Mouse (Mus musculus): ENCODE data around the gene Gm17374. TPM values are rescaled to one million over a fixed set of nuclear protein-coding genes. Genes with fewer than 3 reads are reported as not detected.
"Not testable (repeated sequence)": the region's sequence is repeated elsewhere in the genome, so short reads cannot be mapped to it uniquely, and the experiment has no call there.

The Gm17374 gene
- polyA plus RNA-seq (2015; fragmentation: Nextera tagmentation; extraction: Ambion mirVana), result not detected in 2 replicates

GRCm38 (mm10) chr2:140151743-140152142, at the start of gene Gm17374:
TSS of gene Gm17374 (plus strand) at chr2:140152043.
- not testable (repeated sequence) for H3K9me3 ChIP-seq (replicated peaks); H3K4me1 ChIP-seq; ATAC-seq (replicated peaks; ENCODE audit: low FRiP score); H3K27ac ChIP-seq; H3K27me3 ChIP-seq; H3K9ac ChIP-seq; H3K4me2 ChIP-seq; H3K4me3 ChIP-seq (replicated peaks)
- 93% methylated on average over 4 of the region's 4 CpGs for WGBS
- peaks cover 45% of the 10 kb centered on the region for H3K36me3 ChIP-seq

GRCm38 (mm10) chr2:140104951-140105350, 46.9 kb upstream of the Gm17374 start:
- ATAC-seq (replicated peaks; ENCODE audit: low FRiP score), result no peak
- H3K27me3 ChIP-seq, result no peaks in the 10 kb centered on the region
- H3K27ac ChIP-seq, result no peak overlapping the region
- H3K4me3 ChIP-seq (replicated peaks), result no peak overlapping the region
- no peak overlapping the region for H3K4me2 ChIP-seq
- H3K36me3 ChIP-seq, result no peaks in the 10 kb centered on the region
- H3K9ac ChIP-seq, result no peak overlapping the region
- no peaks in the 10 kb centered on the region for H3K4me1 ChIP-seq
- no peaks in the 10 kb centered on the region for H3K9me3 ChIP-seq (replicated peaks)
- 59% methylated on average over 3 of the region's 3 CpGs for WGBS

GRCm38 (mm10) chr2:140107641-140108040, 44.2 kb upstream of the Gm17374 start:
- Histone ChIP-seq H3K9ac (no peak overlapping the region), H3K4me2 (no peak overlapping the region), H3K9me3 (replicated peaks) (no peaks in the 10 kb centered on the region), H3K4me1 (no peaks in the 10 kb centered on the region), H3K27me3 (no peaks in the 10 kb centered on the region), H3K36me3 (no peaks in the 10 kb centered on the region), H3K27ac (no peak overlapping the region), H3K4me3 (replicated peaks) (no peak overlapping the region)
- ATAC-seq (replicated peaks; ENCODE audit: low FRiP score), result no peak
- 87% methylated on average over 4 of the region's 4 CpGs for WGBS

- no peaks in the 10 kb centered on the region for H3K27me3 ChIP-seq
- H3K9ac ChIP-seq, result no peak overlapping the region
- H3K4me2 ChIP-seq, result no peak overlapping the region
- H3K27ac ChIP-seq, result no peak overlapping the region
- ATAC-seq (replicated peaks; ENCODE audit: low FRiP score), result no peak
- no peaks in the 10 kb centered on the region for H3K36me3 ChIP-seq
- 24% methylated on average over 1 of the region's 1 CpGs for WGBS
- no peaks in the 10 kb centered on the region for H3K4me1 ChIP-seq
- no peak overlapping the region for H3K4me3 ChIP-seq (replicated peaks)
- H3K9me3 ChIP-seq (replicated peaks), result no peaks in the 10 kb centered on the region
These were observed 42.9 kb upstream of the Gm17374 start for GRCm38 (mm10) chr2:140108945-140109344.

GRCm38 (mm10) chr2:140113851-140114250, 38.0 kb upstream of the Gm17374 start:
- Histone ChIP-seq H3K9me3 (replicated peaks) (no peaks in the 10 kb centered on the region), H3K36me3 (no peaks in the 10 kb centered on the region), H3K27me3 (no peaks in the 10 kb centered on the region), H3K4me1 (no peaks in the 10 kb centered on the region), H3K4me2 (no peak overlapping the region), H3K4me3 (replicated peaks) (no peak overlapping the region), H3K27ac (no peak overlapping the region), H3K9ac (no peak overlapping the region)
- no peak for ATAC-seq (replicated peaks; ENCODE audit: low FRiP score)
- 86% methylated on average over 8 of the region's 8 CpGs for WGBS

GRCm38 (mm10) chr2:140125516-140125915, 26.3 kb upstream of the Gm17374 start:
- Histone ChIP-seq H3K4me3 (replicated peaks) (no peak overlapping the region), H3K27me3 (no peaks in the 10 kb centered on the region), H3K36me3 (peaks cover 79% of the 10 kb centered on the region), H3K9me3 (replicated peaks) (no peaks in the 10 kb centered on the region), H3K27ac (no peak overlapping the region), H3K4me1 (no peaks in the 10 kb centered on the region), H3K9ac (no peak overlapping the region), H3K4me2 (no peak overlapping the region)
- no peak for ATAC-seq (replicated peaks; ENCODE audit: low FRiP score)
- 80% methylated on average over 2 of the region's 2 CpGs for WGBS

GRCm38 (mm10) chr2:140159186-140159730, 7.4 kb downstream of the Gm17374 start:
- peaks cover 74% of the 10 kb centered on the region for H3K36me3 ChIP-seq
- no peak for ATAC-seq (replicated peaks; ENCODE audit: low FRiP score)
- WGBS, result 81% methylated on average over 3 of the region's 3 CpGs

GRCm38 (mm10) chr2:140163351-140163854, 11.6 kb downstream of the Gm17374 start:
- H3K27ac ChIP-seq, result no peak overlapping the region
- no peaks in the 10 kb centered on the region for H3K9me3 ChIP-seq (replicated peaks)
- H3K27me3 ChIP-seq, result no peaks in the 10 kb centered on the region
- 95% methylated on average over 5 of the region's 5 CpGs for WGBS
- H3K4me1 ChIP-seq, result no peaks in the 10 kb centered on the region
- no peak overlapping the region for H3K9ac ChIP-seq
- ATAC-seq (replicated peaks; ENCODE audit: low FRiP score), result no peak
- H3K4me3 ChIP-seq (replicated peaks), result no peak overlapping the region
- H3K36me3 ChIP-seq, result peaks cover 63% of the 10 kb centered on the region
- no peak overlapping the region for H3K4me2 ChIP-seq

More at GRCm38 (mm10) chr2:140159186-140159730, 7.4 kb downstream of the Gm17374 start:
- no peaks in the 10 kb centered on the region for H3K9me3 ChIP-seq (replicated peaks)
- no peak overlapping the region for H3K9ac ChIP-seq
- H3K4me1 ChIP-seq, result no peaks in the 10 kb centered on the region
- H3K4me3 ChIP-seq (replicated peaks), result no peak overlapping the region
- H3K4me2 ChIP-seq, result no peak overlapping the region
- no peak overlapping the region for H3K27ac ChIP-seq
- no peaks in the 10 kb centered on the region for H3K27me3 ChIP-seq

- ATAC-seq (replicated peaks; ENCODE audit: low FRiP score), result no peak
- Histone ChIP-seq H3K4me1 (peaks cover 14% of the 10 kb centered on the region), H3K27ac (no peak overlapping the region), H3K9ac (no peak overlapping the region), H3K4me2 (peak overlapping the region; percentile 69), H3K27me3 (no peaks in the 10 kb centered on the region), H3K36me3 (peaks cover 29% of the 10 kb centered on the region), H3K4me3 (replicated peaks) (peak overlapping the region; percentile 8; the same call in 1 of the 2 replicates), H3K9me3 (replicated peaks) (no peaks in the 10 kb centered on the region)
- 81% methylated on average over 1 of the region's 1 CpGs for WGBS
These were observed 17.2 kb downstream of the Gm17374 start for GRCm38 (mm10) chr2:140169057-140169456.

GRCm38 (mm10) chr2:140170127-140170802, 18.4 kb downstream of the Gm17374 start, which contains the start of the genes Esf1 and Ndufaf5:
TSS of gene Esf1 (minus strand) at chr2:140170564.
TSS of gene Ndufaf5 (plus strand) at chr2:140170649.
- H3K36me3 ChIP-seq, result peaks cover 25% of the 10 kb centered on the region
- H3K9ac ChIP-seq, result peak within 1 kb of the TSS; percentile 87
- H3K4me2 ChIP-seq, result peak within 1 kb of the TSS; percentile 69
- WGBS, result 0% methylated on average over 43 of the region's 43 CpGs
- ATAC-seq (replicated peaks; ENCODE audit: low FRiP score), result peak; percentile 99
- H3K9me3 ChIP-seq (replicated peaks), result no peaks in the 10 kb centered on the region
- peak within 1 kb of the TSS; percentile 88 for H3K27ac ChIP-seq
- H3K4me3 ChIP-seq (replicated peaks), result peak within 1 kb of the TSS; percentile 85
- H3K4me1 ChIP-seq, result peaks cover 14% of the 10 kb centered on the region
- H3K27me3 ChIP-seq, result no peaks in the 10 kb centered on the region

- Histone ChIP-seq H3K27me3 (no peaks in the 10 kb centered on the region), H3K4me3 (replicated peaks) (peak overlapping the region; percentile 85), H3K4me1 (peaks cover 14% of the 10 kb centered on the region), H3K9ac (peak overlapping the region; percentile 87), H3K4me2 (peak overlapping the region; percentile 69), H3K27ac (peak overlapping the region; percentile 88), H3K36me3 (peaks cover 22% of the 10 kb centered on the region), H3K9me3 (replicated peaks) (no peaks in the 10 kb centered on the region)
- WGBS, result 7% methylated on average over 28 of the region's 28 CpGs
- peak; percentile 96 for ATAC-seq (replicated peaks; ENCODE audit: low FRiP score)
These were observed 19.1 kb downstream of the Gm17374 start for GRCm38 (mm10) chr2:140170803-140171553.

GRCm38 (mm10) chr2:140185685-140186210, 33.9 kb downstream of the Gm17374 start:
- ATAC-seq (replicated peaks; ENCODE audit: low FRiP score); H3K4me2 ChIP-seq; H3K9ac ChIP-seq; H3K9me3 ChIP-seq (replicated peaks); H3K4me3 ChIP-seq (replicated peaks); H3K27me3 ChIP-seq; H3K4me1 ChIP-seq; H3K27ac ChIP-seq: not testable (repeated sequence)
- H3K36me3 ChIP-seq, result peaks cover 57% of the 10 kb centered on the region
- WGBS, result 92% methylated on average over 3 of the region's 3 CpGs

Measured in kidney, embryonic 15.5 days (tissue).